Mouse (Mus musculus) midbrain, postnatal 0 days (tissue): ENCODE data around the gene Plekho1. TPM values are rescaled to one million over a fixed set of nuclear protein-coding genes. Genes with fewer than 3 reads are reported as not detected.
"Not testable (repeated sequence)": the region's sequence is repeated elsewhere in the genome, so short reads cannot be mapped to it uniquely, and the experiment has no call there.

Experiments used
- ATAC-seq: fragments of 200-750 bp; cut with Nextera tagmentation; 2 replicates; pipeline ENCODE4 v1.8.0; 2017; ENCODE audit warnings: moderate number of reproducible peaks, mild to moderate bottlenecking, moderate TSS enrichment, moderate library complexity; ENCODE audit not compliant: low FRiP score
- DNase-seq: peaks from one replicate; pipeline ENCODE4 v3.0.0-alpha.2; 2015; ENCODE audit warnings: low spot score
- H3K27ac ChIP-seq: fragments of 300-500 bp; sonication (generic); 2 replicates; pipeline ENCODE4 v1.5.1; 2014; ENCODE audit warnings: low read depth, mild to moderate bottlenecking, low read length, mixed read lengths
- H3K27me3 ChIP-seq: fragments of 300-500 bp; sonication (generic); 2 replicates; pipeline ENCODE4 v1.6.1; 2014; ENCODE audit warnings: low read length, control low read depth, mixed read lengths; ENCODE audit not compliant: insufficient read depth
- H3K36me3 ChIP-seq: fragments of 300-500 bp; sonication (generic); 2 replicates; pipeline ENCODE4 v1.6.1; 2014; ENCODE audit warnings: low read length, control low read depth, mixed read lengths; ENCODE audit not compliant: insufficient read depth
- H3K4me1 ChIP-seq: fragments of 300-500 bp; sonication (generic); 2 replicates; pipeline ENCODE4 v1.6.1; 2014; ENCODE audit warnings: mild to moderate bottlenecking, control low read depth, antibody characterized with exemption, low read length, mixed read lengths; ENCODE audit not compliant: insufficient read depth
- H3K4me2 ChIP-seq: fragments of 300-500 bp; sonication (generic); 2 replicates; pipeline ENCODE4 v1.6.1; 2014; ENCODE audit warnings: low read depth, mild to moderate bottlenecking, low read length, mixed read lengths; ENCODE audit not compliant: poor library complexity, severe bottlenecking
- H3K4me3 ChIP-seq: fragments of 300-500 bp; sonication (generic); 2 replicates; pipeline ENCODE4 v1.5.1; 2014; ENCODE audit warnings: low read depth, mild to moderate bottlenecking, low read length, moderate library complexity
- H3K9ac ChIP-seq: fragments of 300-500 bp; sonication (generic); replicated peaks from 2 replicates; pipeline ENCODE4 v1.6.1; 2014; ENCODE audit warnings: mild to moderate bottlenecking, low read length, moderate library complexity, mixed read lengths; ENCODE audit not compliant: poor library complexity, severe bottlenecking
- H3K9me3 ChIP-seq: fragments of 300-500 bp; sonication (generic); 2 replicates; pipeline ENCODE4 v1.6.1; 2016; ENCODE audit warnings: low read length, control low read depth
- CTCF ChIP-seq: IDR thresholded peaks from 2 replicates; pipeline ENCODE4 v1.5.1; 2016; ENCODE audit warnings: antibody characterized with exemption, mild to moderate bottlenecking
- WGBS: fragments of 180-500 bp; shearing (Covaris S2); extraction: QIAGEN DNeasy Blood & Tissue Kit; methylation state at CpG from one replicate; pipeline ENCODE4 v1.1.7; 2014; 5-methylcytosine and 5-hydroxymethylcytosine counted together
- polyA plus RNA-seq: library from polyadenylated mRNA; unstranded; fragments of >200 nt; fragmentation: Nextera tagmentation; extraction: Ambion mirVana; gene quantifications from 2 replicates; pipeline ENCODE4 v1.2.1, GENCODE M21; 2015
- total RNA-seq: library from RNA; depleted of rRNA; stranded (reverse); fragments of >200 nt; gene quantifications from 2 replicates; pipeline ENCODE4 v1.2.3, GENCODE M21; 2014

Plekho1 gene
- total and polyA plus RNA-seq, 2 experiments from 2014 or later: 41.2 to 62.7 TPM

DNA sequence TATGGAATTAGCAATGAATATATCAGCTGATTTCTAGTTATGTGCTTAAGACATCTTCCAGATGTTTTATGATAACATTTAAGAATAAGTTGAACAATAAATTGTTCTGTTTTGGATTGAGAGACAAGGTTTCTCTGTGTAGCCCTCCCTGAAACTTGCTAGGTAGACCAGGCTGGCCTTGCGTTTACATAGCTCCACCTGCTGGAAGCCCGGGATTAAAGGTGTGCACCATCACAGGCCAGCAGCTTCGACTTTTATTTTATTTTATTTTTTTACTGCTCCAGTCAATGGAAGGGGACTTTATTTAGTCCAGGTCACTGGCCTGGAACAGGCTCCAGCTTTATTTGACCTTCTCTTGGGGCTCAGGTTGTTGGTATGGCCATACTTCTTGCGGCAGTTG, 32.1 kb downstream of the Plekho1 start:
- peak; percentile 69 for TF ChIP-seq CTCF
- ATAC-seq (no peak), DNase-seq (peak; percentile 22)
- no peak overlapping the region for H3K4me2 ChIP-seq
- H3K4me1 ChIP-seq: no peaks in the 10 kb centered on the region
- no peaks in the 10 kb centered on the region for H3K27me3 ChIP-seq
- no peak overlapping the region for H3K4me3 ChIP-seq
- no peaks in the 10 kb centered on the region for H3K9me3 ChIP-seq
- no peak overlapping the region for H3K9ac ChIP-seq
- no peaks in the 10 kb centered on the region for H3K36me3 ChIP-seq
- H3K27ac ChIP-seq: no peak overlapping the region
- WGBS: 54% methylated on average over 4 of the region's 4 CpGs

DNA sequence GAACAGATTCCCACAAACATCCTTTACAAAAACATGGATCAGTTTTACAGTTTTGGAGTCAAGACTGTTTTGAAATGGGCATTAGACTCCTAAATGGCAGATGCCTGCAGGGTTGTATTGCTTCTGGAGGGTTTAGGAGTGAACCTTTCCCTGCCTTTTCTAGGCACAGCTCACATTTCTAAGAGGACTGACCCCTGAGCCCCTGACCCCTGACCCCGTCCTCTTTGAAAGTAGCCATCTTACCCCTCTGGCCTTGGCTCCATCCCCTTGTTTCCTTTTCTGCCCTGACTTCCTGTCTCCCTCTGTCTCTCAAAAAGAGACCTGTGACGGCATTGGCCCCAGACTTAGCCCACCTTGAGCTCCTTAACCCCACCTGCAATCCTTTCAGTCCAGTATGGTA, 32.6 kb downstream of the Plekho1 start:
- no peaks in the 10 kb centered on the region for H3K36me3 ChIP-seq
- H3K9me3 ChIP-seq: no peaks in the 10 kb centered on the region
- H3K27ac ChIP-seq: no peak overlapping the region
- TF ChIP-seq CTCF: no peak
- no peak overlapping the region for H3K9ac ChIP-seq
- no peak for ATAC-seq
- no peaks in the 10 kb centered on the region for H3K4me1 ChIP-seq
- no peak overlapping the region for H3K4me2 ChIP-seq
- WGBS: 24% methylated on average over 2 of the region's 2 CpGs
- no peak for DNase-seq
- H3K27me3 ChIP-seq: no peaks in the 10 kb centered on the region
- H3K4me3 ChIP-seq: no peak overlapping the region

DNA sequence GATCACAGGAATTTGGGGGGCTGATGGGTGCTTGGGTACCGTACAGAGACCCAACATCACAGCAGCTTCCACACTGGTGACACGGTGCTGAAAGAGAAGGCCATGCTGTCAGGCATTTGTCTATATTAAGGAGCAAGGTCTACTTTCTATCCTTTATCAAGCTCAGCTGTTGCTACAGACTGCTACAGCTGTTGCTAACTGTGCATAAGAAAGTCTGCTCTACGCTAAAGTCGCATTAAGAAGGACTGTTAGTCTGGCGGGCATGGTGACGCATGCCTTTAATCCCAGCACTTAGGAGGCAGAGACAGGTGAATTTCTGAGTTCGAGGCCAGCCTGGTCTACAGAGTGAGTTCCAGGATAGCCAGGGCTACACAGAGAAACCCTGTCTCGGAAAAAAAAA, 33.6 kb downstream of the Plekho1 start:
- H3K4me2 ChIP-seq, H3K4me1 ChIP-seq, H3K27me3 ChIP-seq, H3K9me3 ChIP-seq, H3K9ac ChIP-seq, H3K36me3 ChIP-seq, ATAC-seq, H3K27ac ChIP-seq, DNase-seq, H3K4me3 ChIP-seq: not testable (repeated sequence)
- 89% methylated on average over 8 of the region's 8 CpGs for WGBS

DNA sequence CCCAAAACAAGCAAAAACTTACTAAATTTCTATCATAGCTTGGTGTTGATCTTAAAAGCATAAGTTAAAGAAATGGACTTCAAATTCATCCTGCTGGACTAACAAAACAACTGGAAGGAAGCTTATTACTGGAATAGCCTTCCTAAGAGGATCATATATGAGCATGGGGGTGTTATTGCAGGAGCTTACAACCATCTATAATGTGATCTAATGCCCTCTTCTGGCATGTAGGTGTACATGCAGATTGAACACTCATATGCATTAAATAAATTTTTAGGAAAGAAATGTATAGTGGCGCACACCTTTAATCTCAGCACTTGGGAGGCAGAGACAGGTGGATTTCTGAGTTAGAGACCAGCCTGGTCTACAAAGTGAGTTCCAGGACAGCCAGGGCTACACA, 36.0 kb downstream of the Plekho1 start:
- no peak overlapping the region for H3K4me3 ChIP-seq
- H3K36me3 ChIP-seq: no peaks in the 10 kb centered on the region
- no peak overlapping the region for H3K4me2 ChIP-seq
- H3K9me3 ChIP-seq: no peaks in the 10 kb centered on the region
- no peaks in the 10 kb centered on the region for H3K4me1 ChIP-seq
- WGBS: 89% methylated on average over 1 of the region's 1 CpGs
- no peak overlapping the region for H3K9ac ChIP-seq
- TF ChIP-seq CTCF: peak; percentile 37
- no peaks in the 10 kb centered on the region for H3K27me3 ChIP-seq
- DNase-seq: no peak
- ATAC-seq: no peak
- no peak overlapping the region for H3K27ac ChIP-seq

DNA sequence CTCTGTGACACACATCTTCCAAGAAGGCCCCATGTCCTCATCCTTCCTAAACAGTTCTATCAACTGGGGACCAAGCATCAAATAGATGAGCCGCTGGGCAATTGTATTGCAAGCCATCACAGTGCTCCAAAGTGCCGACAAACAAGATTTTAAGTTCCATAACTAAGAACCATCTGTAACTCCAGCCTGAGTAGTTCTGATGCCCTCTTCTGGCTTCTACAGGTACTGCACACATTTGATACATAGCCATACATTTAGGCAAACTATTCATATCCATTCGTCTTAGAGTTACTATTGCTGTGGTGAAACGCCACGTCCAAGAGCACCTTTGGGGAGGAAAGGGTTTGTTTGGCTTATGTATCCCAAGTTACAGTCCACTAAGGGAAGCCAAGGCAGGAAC, 36.7 kb downstream of the Plekho1 start:
- DNase-seq (no peak), ATAC-seq (no peak)
- TF ChIP-seq CTCF: peak; percentile 66
- H3K27me3 ChIP-seq: no peaks in the 10 kb centered on the region
- 83% methylated on average over 5 of the region's 5 CpGs for WGBS
- H3K27ac ChIP-seq: no peak overlapping the region
- no peak overlapping the region for H3K9ac ChIP-seq
- H3K4me1 ChIP-seq: no peaks in the 10 kb centered on the region
- no peaks in the 10 kb centered on the region for H3K36me3 ChIP-seq
- H3K9me3 ChIP-seq: no peaks in the 10 kb centered on the region
- H3K4me2 ChIP-seq: no peak overlapping the region
- no peak overlapping the region for H3K4me3 ChIP-seq

DNA sequence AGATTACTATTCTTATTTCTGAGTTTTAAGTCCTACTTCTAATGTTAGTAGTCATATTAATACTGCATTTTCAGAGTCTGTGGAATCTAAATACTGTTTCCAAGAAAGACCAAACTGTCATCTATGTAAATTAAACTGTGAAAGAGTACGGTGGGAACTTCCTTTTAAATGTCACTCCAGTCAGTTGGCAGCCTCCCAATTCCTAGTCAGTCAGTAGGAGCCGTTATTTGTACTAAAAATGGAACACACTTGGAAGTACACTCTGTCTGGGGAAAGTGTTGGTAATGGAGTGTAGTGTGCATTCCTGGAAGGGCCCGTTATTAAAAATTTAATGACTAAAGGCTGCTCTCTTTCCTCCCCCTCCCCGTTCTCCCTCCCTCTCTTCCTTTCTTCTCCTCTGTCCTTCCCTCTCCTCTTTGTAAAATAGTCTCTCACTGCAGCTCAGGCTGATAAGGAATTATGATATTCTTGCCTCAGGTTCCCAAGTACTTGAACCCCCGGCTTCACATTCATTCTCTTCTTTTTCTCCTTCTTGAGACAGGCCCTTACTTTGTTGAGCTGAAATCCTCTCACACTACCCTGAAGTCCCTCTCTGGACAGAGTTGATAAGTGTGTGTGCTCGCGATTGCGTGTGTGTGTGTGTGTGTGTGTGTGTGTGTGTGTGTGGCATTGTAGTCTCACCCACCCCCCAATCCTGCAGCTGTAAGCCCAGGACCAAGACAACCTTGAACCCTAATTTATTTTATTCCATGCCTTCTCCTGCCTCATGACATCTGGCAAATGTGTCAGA, 38.2 kb downstream of the Plekho1 start:
- ATAC-seq (no peak), DNase-seq (peak; percentile 53)
- Histone ChIP-seq H3K27me3 (no peaks in the 10 kb centered on the region), H3K9me3 (no peaks in the 10 kb centered on the region), H3K27ac (no peak overlapping the region), H3K36me3 (no peaks in the 10 kb centered on the region), H3K4me3 (no peak overlapping the region), H3K9ac (no peak overlapping the region), H3K4me1 (no peaks in the 10 kb centered on the region), H3K4me2 (no peak overlapping the region)
- 62% methylated on average over 8 of the region's 8 CpGs for WGBS
- TF ChIP-seq CTCF: no peak
